Mouse (Mus musculus) adrenal gland, adult (tissue): ENCODE results near the gene Art3.

Experiments used
- DNase-seq, 2 experiments: peaks; one replicate each; pipeline ENCODE4 v3.0.0; 2022 to 2023; ENCODE audit warnings: low spot score in 1 of 2; ENCODE audit not compliant: inconsistent age in 2 of 2

Gene Art3

GRCm38 (mm10) chr5:92375368-92375767 is 43.7 kb downstream of the Art3 start:
- DNase-seq: no peak

GRCm38 (mm10) chr5:92376795-92377405 is 45.3 kb downstream of the Art3 start:
- DNase-seq: peak in 1 of 2 experiments; percentile 73

- DNase-seq: peak; percentile 65 to 94
Measured at GRCm38 (mm10) chr5:92381550-92382348, 50.1 kb downstream of the Art3 start.

GRCm38 (mm10) chr5:92382349-92382679 is 50.7 kb downstream of the Art3 start:
- no peak for DNase-seq

- DNase-seq: no peak
Measured at GRCm38 (mm10) chr5:92383747-92384146, 52.1 kb downstream of the Art3 start.

GRCm38 (mm10) chr5:92384855-92385254 is 53.2 kb downstream of the Art3 start:
- peak in 1 of 2 experiments; percentile 67 for DNase-seq

- no peak for DNase-seq
Measured at GRCm38 (mm10) chr5:92386102-92386501, 54.5 kb downstream of the Art3 start.

- peak in 1 of 2 experiments; percentile 69 for DNase-seq
Measured at GRCm38 (mm10) chr5:92386643-92387042, 55.0 kb downstream of the Art3 start.

GRCm38 (mm10) chr5:92387433-92387832 is 55.8 kb downstream of the Art3 start:
- DNase-seq: peak; percentile 48 to 76

- DNase-seq: no peak
Measured at GRCm38 (mm10) chr5:92389977-92390376, 58.4 kb downstream of the Art3 start.

- no peak for DNase-seq
Measured at GRCm38 (mm10) chr5:92390615-92391014, 59.0 kb downstream of the Art3 start.

GRCm38 (mm10) chr5:92392542-92392941 is 60.9 kb downstream of the Art3 start:
- peak in 1 of 2 experiments; percentile 44 for DNase-seq

GRCm38 (mm10) chr5:92393863-92394262 is 62.2 kb downstream of the Art3 start:
- DNase-seq: peak in 1 of 2 experiments; percentile 22

GRCm38 (mm10) chr5:92395764-92396163 is 64.1 kb downstream of the Art3 start:
- DNase-seq: no peak

- DNase-seq: no peak
Measured at GRCm38 (mm10) chr5:92396476-92396875, 64.8 kb downstream of the Art3 start.

GRCm38 (mm10) chr5:92398153-92398552 is 66.5 kb downstream of the Art3 start:
- peak; percentile 68 to 92 for DNase-seq

GRCm38 (mm10) chr5:92402816-92403215 is 71.2 kb downstream of the Art3 start:
- no peak for DNase-seq

GRCm38 (mm10) chr5:92403562-92404399 is 72.2 kb downstream of the Art3 start:
- no peak for DNase-seq

- DNase-seq: no peak
Measured at GRCm38 (mm10) chr5:92404400-92404678, 72.7 kb downstream of the Art3 start.

GRCm38 (mm10) chr5:92409361-92410155 is 77.9 kb downstream of the Art3 start:
- peak in 1 of 2 experiments; percentile 82 for DNase-seq

- DNase-seq: no peak
Measured at GRCm38 (mm10) chr5:92410486-92410885, 78.9 kb downstream of the Art3 start.
